Mouse (Mus musculus): ENCODE measurements at regions not wholly inside any gene's neighbourhood (a gene's known extent, or its start where the extent isn't known, plus 50 kb on each side); places are given as distances from the start of the nearest gene placed in this dataset.

GRCm38 (mm10) chr5:74816523-74816922, 113.8 kb upstream of the Lnx1 start:
- TF ChIP-seq CTCF (IDR thresholded peaks at IDR 0.05), result no peak
- no peak for TF ChIP-seq EP300 (IDR thresholded peaks at IDR 0.05)
